Comparison of ENCODE assay signal across 18 mouse cellular contexts in the genomic region with DNA sequence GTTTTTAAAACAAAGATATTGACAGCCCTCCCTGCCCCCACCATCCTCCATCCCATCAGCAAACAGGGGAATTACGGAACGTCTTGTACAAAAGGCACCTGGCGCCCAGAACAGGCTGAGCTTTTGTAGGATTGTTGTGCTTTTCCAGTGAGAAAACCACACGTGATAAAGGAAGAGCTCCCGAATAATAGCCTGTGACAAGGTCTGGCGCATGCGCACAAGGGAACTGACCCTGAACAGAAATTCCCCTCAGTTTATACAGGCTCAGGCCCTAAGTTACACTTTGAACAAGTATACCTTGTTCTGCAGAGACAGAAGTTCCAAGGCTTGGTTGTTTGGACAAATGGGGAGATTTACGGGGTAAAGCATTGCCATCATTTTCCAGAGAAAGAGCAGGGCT.
"Had no signal": no experiment of that assay in that cellular context is flagged by ENCODE, and none has a peak within 500 bp of the region (broad histone marks: within the 10 kb centered on the region; RNA-seq: fewer than 3 reads in every experiment).

No protein-coding gene starts in this region.

- DNase-seq: liver; lung, adult 2 months; lung, postnatal 14 days; lung, postnatal 36 days; right cerebral cortex, postnatal 14 days; thymus, adult 2 months; thymus, postnatal 25 days; thymus, postnatal 4 days had no signal

- H3K27me3 ChIP-seq: megakaryocyte, embryonic 14.5 days had no signal

- H3K27ac ChIP-seq: liver, embryonic 14.5 days; lung, embryonic 15.5 days; macrophage; midbrain, embryonic 13.5 days; neural tube, embryonic 12.5 days; stomach, embryonic 15.5 days; stomach, postnatal 0 days had no signal

- H3K9ac ChIP-seq: liver, embryonic 14.5 days; lung, embryonic 15.5 days; midbrain, embryonic 13.5 days; neural tube, embryonic 12.5 days; stomach, embryonic 15.5 days had no signal

- H3K4me2 ChIP-seq: liver, embryonic 11.5 days; lung, embryonic 15.5 days; midbrain, embryonic 13.5 days; neural tube, embryonic 12.5 days; stomach, embryonic 15.5 days had no signal

- H3K9me3 ChIP-seq: lung, embryonic 15.5 days; megakaryocyte, embryonic 14.5 days; midbrain, embryonic 13.5 days; neural tube, embryonic 12.5 days; stomach, embryonic 15.5 days had no signal

- H3K4me3 ChIP-seq: lung, embryonic 15.5 days; megakaryocyte, embryonic 14.5 days; midbrain, embryonic 13.5 days; neural tube, embryonic 12.5 days; stomach, embryonic 15.5 days had no signal

- H3K4me1 ChIP-seq: neural tube, embryonic 12.5 days had no signal

- H3K36me3 ChIP-seq: lung, embryonic 15.5 days; neural tube, embryonic 12.5 days; stomach, embryonic 15.5 days had no signal

- ATAC-seq: lung, postnatal 0 days had no signal
